Mouse (Mus musculus) cerebellum, adult 18-20 months (tissue): ENCODE results near the gene E330021D16Rik.

Source experiments
- DNase-seq, 2 experiments: peaks; one replicate each; pipeline ENCODE4 v3.0.0; 2021

E330021D16Rik gene

DNA sequence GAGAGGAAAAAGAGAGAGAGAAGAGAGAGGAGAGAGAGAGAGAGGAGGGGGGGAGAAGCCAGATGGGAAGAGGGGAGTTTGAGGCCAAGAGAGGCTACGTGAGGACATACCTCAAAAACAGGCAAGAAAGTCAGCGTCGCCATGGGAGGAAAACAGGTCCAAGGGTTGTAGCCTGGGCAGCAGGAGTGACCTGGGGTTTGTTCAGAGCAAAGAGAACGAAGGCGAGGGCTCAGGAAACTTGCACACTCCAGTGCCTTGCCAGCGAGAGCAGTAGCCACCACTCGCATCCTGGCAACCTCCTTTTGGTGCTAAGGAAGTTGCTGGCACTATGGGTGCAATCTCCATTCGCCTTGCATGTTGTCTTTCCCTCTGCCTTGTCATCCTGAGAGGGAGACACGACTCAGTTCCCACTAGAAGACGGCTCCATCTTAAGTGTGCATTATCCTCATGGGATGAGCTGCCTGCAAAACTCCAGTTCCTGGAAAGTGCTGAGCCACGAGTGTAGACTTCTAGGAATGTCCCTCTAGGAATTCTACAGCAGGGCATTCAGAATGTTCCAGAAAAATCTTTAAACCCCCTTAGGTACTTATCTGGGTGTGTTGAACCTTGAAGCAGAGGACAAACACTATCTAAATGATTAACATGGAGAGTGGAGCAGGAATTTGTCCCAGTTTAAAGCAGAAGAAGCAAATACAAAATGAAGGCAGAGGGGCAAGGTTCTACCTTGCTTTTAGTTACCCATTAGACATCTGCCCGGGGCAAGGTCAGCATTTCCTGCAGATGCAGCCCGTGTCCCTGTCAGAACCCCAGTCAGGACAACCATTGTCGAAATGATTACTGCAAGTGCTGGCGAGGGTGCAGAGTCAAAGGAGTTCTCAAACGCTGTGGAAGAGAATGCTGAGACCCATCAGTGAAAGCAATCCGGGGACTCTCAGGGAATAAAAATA, 3.8 kb upstream of the E330021D16Rik start:
- DNase-seq: no peak

DNA sequence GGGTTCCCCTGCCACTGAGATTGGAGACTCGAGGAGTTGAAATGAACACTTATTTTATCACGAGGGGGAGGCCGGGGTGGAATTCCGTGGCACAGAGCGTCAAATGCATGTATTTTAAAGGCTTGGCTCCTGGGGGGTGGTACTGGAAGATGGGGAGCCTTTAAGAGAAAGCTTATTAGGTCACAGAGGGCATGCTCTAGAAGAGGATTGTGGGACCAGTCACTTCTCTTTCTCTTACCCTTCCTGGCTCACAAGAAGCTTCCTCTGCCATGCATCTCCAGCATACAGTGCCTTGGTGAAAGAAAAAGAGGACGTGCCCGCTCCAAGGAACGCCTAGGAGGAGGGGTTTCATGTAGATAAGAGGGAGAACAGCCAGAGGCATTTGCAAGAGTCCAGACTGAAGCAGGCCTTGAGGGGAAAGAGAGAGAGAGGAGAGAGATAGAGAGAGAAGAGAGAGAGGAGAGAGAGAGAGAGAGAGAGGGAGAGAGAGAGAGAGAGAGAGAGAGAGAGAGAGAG, 3.0 kb upstream of the E330021D16Rik start:
- DNase-seq: no peak

DNA sequence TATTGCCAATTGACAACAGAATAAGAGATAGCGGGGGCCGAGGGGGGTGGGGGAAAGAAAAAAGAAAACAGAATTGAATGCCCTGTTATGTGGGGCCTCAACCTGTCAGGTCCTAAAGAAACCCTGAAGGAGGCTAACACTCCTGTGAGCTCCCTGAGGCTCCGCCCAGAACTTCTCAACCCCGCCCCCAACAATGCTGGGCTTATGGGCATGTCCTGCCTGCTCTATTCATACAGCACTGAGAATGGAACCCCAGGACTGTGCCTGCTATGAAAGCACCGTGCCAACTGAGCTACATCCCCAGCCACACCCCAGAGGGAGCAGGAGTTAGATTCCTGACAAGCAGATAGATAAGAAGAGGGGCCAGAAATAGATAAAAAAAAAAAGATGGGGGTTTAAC, 2.5 kb upstream of the E330021D16Rik start:
- DNase-seq: no peak

DNA sequence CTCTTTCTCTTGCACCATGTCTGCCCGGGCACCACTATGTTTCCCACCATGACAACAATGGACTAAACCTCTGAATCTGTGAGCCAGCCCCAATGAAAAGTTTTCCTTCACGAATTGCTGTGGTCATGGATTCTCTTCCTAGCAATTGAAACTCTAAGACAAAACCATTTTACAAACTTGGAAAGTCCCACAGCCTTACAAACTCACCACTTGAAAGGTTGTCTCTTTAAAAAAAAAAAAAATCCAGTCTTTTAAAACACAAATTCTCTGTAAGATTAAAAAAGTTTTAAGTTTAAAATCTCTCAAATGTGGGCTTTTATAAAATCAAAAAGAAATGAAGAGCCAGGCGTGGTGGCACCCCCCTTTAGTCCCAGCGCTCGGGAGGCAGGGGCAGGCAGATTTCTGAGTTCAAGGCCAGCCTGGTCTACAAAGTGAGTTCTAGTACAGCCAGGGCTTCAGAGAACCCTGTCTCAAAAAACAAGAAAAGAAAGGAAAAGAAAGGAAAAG, 1.5 kb downstream of the E330021D16Rik start:
- DNase-seq: no peak

DNA sequence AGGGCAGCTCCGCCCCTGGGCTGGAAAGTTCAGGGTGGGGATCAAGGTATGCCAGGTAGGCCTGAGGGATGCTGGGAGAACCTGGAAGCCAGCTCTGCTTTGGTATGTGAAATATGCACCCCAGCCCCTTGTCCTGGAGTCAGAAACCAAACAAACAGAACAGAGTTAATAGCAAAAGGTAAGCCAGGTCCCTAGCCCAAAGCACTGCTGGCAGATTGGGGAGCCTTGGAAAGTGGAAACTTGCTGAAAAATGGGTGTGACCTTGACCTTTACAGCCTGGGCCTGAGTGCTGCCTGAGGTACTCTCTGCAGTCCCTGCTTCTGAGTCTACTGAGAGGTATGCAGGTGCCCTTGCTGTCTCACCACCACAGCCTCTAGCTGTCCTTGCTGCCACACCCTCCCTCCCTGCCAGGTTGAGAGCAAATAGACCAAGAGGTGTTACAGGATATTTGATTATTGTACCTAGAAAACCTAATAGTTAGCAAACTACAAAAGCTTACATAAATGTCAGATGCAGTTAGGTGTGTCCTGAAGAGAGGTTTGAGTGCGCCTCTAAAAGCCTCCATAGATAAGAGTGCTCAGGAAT, 7.7 kb downstream of the E330021D16Rik start:
- no peak for DNase-seq

DNA sequence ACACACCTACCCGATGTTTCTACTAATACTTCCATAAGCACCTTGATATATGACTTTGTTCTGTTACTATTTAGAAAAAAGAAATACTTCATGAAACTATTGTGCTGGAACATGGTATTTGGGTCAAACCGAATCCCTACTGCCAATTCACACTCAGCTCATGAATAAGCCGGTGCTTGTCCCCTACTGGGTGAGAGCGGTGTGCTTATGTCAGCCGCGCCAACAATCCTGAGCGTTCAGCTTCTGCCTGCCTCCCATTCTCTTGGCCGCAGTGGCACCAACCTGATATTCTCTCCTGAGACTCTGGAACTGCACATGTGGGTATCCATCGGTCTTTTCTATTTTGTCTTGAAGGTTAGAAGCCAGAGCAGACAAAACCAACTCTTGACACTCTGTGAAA, 18.5 kb downstream of the E330021D16Rik start:
- DNase-seq: peak; percentile 11

DNA sequence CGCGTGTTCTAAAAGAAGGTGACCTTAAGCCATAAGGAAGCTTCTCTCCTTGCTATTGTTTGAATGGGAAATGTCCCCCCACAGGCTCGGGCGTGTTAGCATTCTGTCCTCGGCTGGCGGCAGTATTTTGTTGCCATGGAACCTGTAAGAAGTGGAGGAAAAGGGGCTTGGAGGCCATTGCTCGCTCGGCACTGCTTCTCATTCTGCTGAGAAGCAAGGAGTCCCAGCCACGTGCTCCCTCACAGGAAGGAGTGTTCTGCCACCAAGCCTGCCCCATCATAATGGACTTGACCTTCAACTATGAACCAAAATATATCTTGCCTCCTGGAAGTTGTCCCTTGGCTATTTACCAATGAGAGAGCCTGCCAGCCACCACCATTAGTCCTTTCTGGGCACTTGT, 25.1 kb downstream of the E330021D16Rik start:
- DNase-seq: no peak

DNA sequence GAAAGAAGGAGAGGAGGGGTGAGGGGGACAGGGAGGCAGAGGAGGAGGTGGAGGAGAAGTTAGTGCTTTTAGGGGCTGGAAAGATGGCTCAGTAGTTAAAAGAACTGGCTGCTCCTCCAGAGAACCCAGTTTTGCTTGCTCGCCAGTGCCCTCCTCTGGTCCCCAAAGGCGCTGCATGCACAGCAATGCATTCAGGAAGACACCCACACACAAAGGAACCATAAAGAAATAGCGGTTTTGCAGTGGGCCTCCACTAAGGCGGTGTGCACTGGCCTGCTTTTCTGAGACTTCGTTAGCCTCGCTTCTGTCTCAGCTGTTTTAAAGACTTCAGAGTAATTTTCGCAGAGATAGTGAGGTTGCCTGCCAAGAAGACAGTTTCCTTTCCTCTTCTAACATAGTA, 30.1 kb downstream of the E330021D16Rik start:
- no peak for DNase-seq

DNA sequence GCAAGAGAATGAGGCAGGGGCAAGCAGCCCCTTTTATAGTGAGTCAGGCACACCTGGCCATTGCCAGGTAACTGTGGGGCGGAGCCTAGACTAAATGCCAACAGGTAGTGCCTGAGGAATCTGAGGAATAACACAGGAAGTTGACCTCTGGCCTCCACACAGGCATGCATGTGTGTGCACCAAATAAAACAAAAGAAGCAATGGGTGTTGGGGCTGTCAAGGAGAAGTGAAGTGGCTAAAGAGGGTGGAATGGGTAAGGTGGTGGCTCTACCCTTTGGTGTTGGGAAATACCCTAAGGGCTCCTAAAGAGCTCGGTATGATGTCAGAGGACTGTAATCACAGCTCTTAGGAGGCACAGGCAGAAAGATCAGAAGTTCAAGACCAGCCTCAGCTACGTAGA, 32.2 kb downstream of the E330021D16Rik start:
- no peak for DNase-seq

DNA sequence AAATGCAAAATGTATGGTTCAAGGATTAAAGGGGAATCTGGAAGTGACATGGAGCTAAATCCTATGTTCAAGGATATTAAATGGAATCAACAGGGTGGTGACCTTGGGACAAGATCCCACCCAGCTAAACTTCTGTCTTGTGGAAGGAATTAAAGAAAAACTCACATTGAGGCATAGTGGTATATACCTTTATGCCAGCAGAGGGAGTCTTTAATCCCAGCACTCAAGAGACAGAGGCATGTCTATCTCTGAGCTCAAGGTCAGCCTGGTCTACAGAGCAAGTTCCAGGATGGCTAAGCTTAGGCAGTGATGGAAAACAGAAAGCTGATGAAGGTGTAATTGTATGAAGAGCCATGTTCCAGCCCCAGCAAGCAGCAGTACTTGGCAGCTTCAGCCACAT, 39.3 kb downstream of the E330021D16Rik start:
- DNase-seq: no peak

DNA sequence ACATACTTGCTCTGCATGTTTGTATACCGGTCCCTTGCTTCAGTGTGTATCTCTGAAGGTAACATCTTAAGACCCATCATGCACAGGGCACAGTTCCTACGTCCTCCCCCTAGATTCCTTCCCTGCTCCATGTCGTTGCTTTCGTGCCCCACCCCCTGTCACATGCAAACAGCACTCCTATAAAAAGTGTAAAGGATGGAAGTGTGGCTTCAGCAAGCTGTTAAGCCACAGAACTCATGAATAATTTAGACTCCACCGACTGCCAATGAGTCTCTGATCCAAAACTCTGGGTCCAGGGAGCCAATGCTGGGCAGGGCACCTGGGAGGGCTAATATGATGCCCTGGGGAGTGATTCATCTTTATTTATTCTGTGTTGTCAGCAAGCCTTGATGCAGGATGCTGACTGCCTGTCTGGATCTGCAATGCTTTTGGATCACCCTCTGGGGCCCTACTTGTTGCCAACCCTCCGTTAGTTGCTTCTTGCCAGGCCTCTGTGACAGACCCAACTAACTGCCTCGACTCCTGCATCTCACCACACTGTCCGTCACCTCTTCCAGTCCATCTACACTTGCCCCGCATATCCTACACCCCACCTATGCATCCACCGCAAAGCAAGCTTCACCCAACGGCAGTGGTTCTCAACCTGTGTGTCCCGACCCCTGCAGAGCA, 50.8 kb downstream of the E330021D16Rik start:
- DNase-seq: no peak

DNA sequence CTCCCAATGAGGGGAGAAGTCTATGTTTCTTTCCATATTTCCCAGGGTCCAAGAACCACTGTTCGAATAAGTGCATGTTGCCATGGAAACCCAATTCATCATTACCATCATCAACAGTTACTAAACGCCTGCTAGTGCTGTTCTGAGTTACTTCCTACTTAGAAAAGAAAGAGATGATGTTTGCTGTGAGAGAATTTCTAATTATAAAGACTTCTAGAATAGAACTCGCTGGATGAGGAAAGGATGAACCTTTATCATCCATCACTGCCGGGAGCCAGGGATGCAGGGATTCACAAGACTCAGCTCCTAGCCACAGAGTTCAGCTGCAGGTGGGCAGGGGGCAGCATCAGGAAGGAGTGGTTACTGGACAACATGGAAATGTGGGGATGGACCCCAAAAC, 51.4 kb downstream of the E330021D16Rik start:
- no peak for DNase-seq

DNA sequence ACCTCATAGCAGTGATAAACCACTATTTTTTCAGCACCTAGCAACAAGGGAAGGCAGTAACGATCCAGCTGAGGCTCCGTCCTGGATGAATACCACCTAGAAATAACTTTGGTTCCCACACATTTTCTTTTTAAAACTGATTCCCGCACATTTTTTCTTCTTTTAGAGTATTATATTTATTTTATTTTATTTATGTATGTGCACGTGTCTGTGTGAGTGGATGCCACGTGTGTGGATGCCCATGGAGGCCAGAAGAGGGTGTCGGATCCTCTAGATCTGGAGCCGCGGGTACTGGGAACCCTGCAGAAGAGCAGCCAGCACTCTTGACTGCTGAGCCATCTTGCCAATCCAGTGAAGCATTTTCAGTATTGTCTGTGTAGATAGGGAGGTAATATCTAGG, 52.1 kb downstream of the E330021D16Rik start:
- no peak for DNase-seq

DNA sequence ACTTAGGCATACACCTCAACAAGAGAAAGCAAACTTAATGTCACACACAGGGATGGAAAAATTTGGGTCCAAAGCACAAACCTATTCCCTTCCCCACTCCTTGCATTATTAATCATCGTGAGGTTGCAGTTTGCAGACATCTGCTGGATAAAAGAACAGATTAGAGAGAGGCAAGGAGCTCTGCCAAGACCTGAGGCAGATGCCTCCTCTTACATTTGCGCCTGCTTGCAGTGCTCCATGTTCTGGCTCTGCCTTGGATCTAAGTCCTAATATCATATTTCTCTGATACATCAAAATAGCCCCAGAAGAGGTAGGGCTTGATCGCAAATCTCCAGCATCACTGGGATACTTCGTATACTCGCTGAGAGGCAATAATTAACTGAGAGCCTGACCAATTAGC, 56.9 kb downstream of the E330021D16Rik start:
- no peak for DNase-seq

DNA sequence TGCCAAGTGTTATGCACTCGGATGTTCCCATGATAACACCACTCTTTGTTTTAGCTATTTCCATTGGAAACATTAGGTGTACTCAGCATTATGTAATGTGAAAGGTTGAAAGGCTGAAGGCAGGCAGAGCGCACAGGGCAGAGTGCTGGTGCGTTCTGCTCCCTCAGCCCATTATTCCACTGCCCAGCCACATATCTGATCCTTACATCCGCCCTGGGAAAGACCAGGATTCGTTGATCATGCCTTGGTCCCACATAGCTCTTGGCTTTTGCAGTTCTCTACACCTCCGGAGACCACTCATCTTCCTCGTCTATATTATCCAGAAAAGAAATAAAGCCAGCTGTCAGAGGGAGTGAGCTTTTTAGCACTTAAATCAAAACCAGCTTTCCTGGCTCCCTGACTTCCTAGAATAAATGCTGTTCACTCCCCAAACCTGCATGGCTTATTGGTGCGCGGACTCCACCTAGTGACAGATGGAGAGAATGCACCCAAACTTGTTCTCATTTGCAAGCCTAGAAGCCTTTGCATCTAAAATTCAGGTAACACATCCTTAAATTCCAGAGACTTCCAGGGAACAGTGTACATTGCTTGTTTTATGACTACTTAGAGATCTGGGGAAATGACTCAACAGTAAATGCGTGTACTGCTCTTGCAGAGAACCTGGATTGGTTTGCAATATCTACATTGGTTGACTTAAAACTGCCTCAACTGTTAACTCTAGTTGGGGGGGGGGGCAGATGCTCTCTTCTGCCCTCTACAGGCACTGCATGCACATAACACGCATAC, 61.8 kb downstream of the E330021D16Rik start:
- peak; percentile 66 to 74 for DNase-seq
